Comparison of ENCODE assay signal across 8 mouse cellular contexts in the genomic region with DNA sequence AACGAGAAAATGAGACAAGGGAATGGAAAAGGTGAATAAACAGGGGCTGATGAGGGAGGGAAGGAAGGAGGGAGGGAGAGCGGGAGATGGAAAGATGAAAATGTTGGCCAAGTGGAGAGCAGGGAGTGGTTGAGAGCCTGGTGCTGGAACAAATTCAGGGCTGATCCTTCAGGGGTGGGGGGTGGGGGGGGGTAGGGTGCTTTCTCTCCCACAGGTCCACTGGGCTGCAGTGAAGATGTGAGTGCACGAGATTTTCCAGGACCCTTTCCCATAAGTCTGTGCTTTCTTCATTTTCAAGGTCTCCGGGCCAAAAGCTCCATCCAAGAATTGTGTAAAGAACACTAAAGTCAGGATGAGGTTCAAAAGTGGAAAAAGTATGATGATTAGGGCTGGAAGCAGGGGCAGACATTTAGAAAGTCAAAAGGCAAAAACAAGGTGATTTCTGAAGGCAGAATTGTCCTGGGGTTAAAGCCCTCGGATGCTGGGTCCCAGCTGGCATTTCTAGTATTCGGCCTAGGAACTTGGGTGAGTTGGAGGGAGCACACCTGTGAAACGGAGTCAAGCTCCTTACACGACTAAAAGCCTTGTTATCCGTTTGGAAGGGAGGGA.
DNase-seq lines count a peak whose midpoint lies in the region; ATAC-seq and TF ChIP-seq lines count a peak whose summit lies in the region.

No protein-coding gene starts in this region.

- intact Hi-C loops in heart, adult 2 months (cut with DNase I): no loop called here
- intact Hi-C loops in heart, postnatal 10 days (cut with DNase I): loop anchor here (5.0 kb wide), 1 partner anchor 76 kb away; a partner anchor contains a TSS

- TF ChIP-seq POLR2A in heart, adult 2 months (IDR thresholded peaks at IDR 0.05; ENCODE audit: insufficient read depth, low read depth, low read length): no peak

- H3K9ac ChIP-seq in heart, adult 2 months (ENCODE audit: low read depth, low read length): no peak overlapping the region
- no peak overlapping the region for H3K9ac ChIP-seq in forebrain, embryonic 15.5 days (replicated peaks)
- 0 out of 2 replicates have a peak overlapping the region, but pooled peaks have one; percentile 34 for H3K9ac ChIP-seq in limb, embryonic 12.5 days (replicated peaks)

- H3K27me3 ChIP-seq in heart, adult 2 months (ENCODE audit: control insufficient read depth, insufficient read depth, low read length): no peaks in the 10 kb centered on the region
- no peaks in the 10 kb centered on the region for H3K27me3 ChIP-seq in embryonic facial prominence, embryonic 10.5 days (replicated peaks; ENCODE audit: low read depth, poor library complexity, severe bottlenecking)
- no peaks in the 10 kb centered on the region for H3K27me3 ChIP-seq in forebrain, embryonic 15.5 days
- no peaks in the 10 kb centered on the region for H3K27me3 ChIP-seq in limb, embryonic 12.5 days

- peak overlapping the region; percentile 59; the same call in 1 of the 2 replicates for H3K27ac ChIP-seq in heart, adult 2 months
- H3K27ac ChIP-seq in embryonic facial prominence, embryonic 10.5 days (replicated peaks): peak overlapping the region; percentile 88
- H3K27ac ChIP-seq in forebrain, embryonic 15.5 days (replicated peaks): peak overlapping the region; percentile 92
- H3K27ac ChIP-seq in limb, embryonic 12.5 days: peak overlapping the region; percentile 97

- TF ChIP-seq EP300 in heart, adult 2 months (IDR thresholded peaks at IDR 0.05; ENCODE audit: insufficient read depth, low read depth, low read length): no peak

- no peaks in the 10 kb centered on the region for H3K9me3 ChIP-seq in embryonic facial prominence, embryonic 10.5 days
- no peaks in the 10 kb centered on the region for H3K9me3 ChIP-seq in forebrain, embryonic 15.5 days
- no peaks in the 10 kb centered on the region for H3K9me3 ChIP-seq in limb, embryonic 12.5 days

- H3K79me2 ChIP-seq in heart, adult 2 months (replicated peaks; ENCODE audit: control insufficient read depth, insufficient read depth, low read length): no peaks in the 10 kb centered on the region

- H3K4me3 ChIP-seq in heart, adult 2 months: no peak overlapping the region
- H3K4me3 ChIP-seq in embryonic facial prominence, embryonic 10.5 days: no peak overlapping the region
- H3K4me3 ChIP-seq in forebrain, embryonic 15.5 days: no peak overlapping the region
- H3K4me3 ChIP-seq in limb, embryonic 12.5 days (replicated peaks): no peak overlapping the region

- no peak for TF ChIP-seq CTCF in heart, adult 2 months (IDR thresholded peaks at IDR 0.05)

- no peak for ATAC-seq in forebrain, embryonic 15.5 days (replicated peaks)
- no peak; the same call in 1 of the 2 replicates for ATAC-seq in limb, embryonic 12.5 days (ENCODE audit: insufficient number of reproducible peaks, insufficient read depth, low FRiP score, low TSS enrichment, low read depth)
- no peak for ATAC-seq in activated CD4-positive, CD25-positive, alpha-beta regulatory T cell, adult 4 months

- 39% methylated on average over 9 of the region's 9 CpGs for WGBS in heart, adult 2 months
- 47% methylated on average over 9 of the region's 9 CpGs for WGBS in embryonic facial prominence, embryonic 10.5 days
- 38% methylated on average over 9 of the region's 9 CpGs for WGBS in forebrain, embryonic 15.5 days
- WGBS in limb, embryonic 12.5 days: 28% methylated on average over 9 of the region's 9 CpGs

- H3K4me1 ChIP-seq in heart, adult 2 months (ENCODE audit: control insufficient read depth, insufficient read depth, low read length): peaks cover 9% of the 10 kb centered on the region
- peaks cover 48% of the 10 kb centered on the region for H3K4me1 ChIP-seq in embryonic facial prominence, embryonic 10.5 days
- peaks cover 21% of the 10 kb centered on the region for H3K4me1 ChIP-seq in forebrain, embryonic 15.5 days
- H3K4me1 ChIP-seq in limb, embryonic 12.5 days (replicated peaks): peaks cover 57% of the 10 kb centered on the region

- no peaks in the 10 kb centered on the region for H3K36me3 ChIP-seq in heart, adult 2 months (ENCODE audit: control insufficient read depth, insufficient read depth, low read length)
- no peaks in the 10 kb centered on the region for H3K36me3 ChIP-seq in embryonic facial prominence, embryonic 10.5 days (replicated peaks)
- H3K36me3 ChIP-seq in forebrain, embryonic 15.5 days: no peaks in the 10 kb centered on the region
- H3K36me3 ChIP-seq in limb, embryonic 12.5 days: no peaks in the 10 kb centered on the region

- no peak for DNase-seq in heart, adult 2 months
- DNase-seq in heart, postnatal 10 days: no peak
- DNase-seq in embryonic facial prominence, embryonic 10.5 days (ENCODE audit: low spot score): no peak
- no peak for DNase-seq in embryo, embryonic 11 days
- DNase-seq in left cerebral cortex, adult 18-20 months (ENCODE audit: low spot score in 2 of 2): no peak

- H3K4me2 ChIP-seq in forebrain, embryonic 15.5 days (replicated peaks): peak overlapping the region; percentile 29
- H3K4me2 ChIP-seq in limb, embryonic 12.5 days: peak overlapping the region; percentile 37
